Mouse (Mus musculus): ENCODE measurements around the gene Etv6. TPM values are rescaled to one million over a fixed set of nuclear protein-coding genes. Genes with fewer than 3 reads are reported as not detected.
"Not testable (repeated sequence)": the region's sequence is repeated elsewhere in the genome, so short reads cannot be mapped to it uniquely, and the experiment has no call there.

Etv6 gene
- polyA plus RNA-seq (2015; fragmentation: Nextera tagmentation; extraction: Ambion mirVana), result 5.3 and 6.9 TPM in 2 replicates

DNA sequence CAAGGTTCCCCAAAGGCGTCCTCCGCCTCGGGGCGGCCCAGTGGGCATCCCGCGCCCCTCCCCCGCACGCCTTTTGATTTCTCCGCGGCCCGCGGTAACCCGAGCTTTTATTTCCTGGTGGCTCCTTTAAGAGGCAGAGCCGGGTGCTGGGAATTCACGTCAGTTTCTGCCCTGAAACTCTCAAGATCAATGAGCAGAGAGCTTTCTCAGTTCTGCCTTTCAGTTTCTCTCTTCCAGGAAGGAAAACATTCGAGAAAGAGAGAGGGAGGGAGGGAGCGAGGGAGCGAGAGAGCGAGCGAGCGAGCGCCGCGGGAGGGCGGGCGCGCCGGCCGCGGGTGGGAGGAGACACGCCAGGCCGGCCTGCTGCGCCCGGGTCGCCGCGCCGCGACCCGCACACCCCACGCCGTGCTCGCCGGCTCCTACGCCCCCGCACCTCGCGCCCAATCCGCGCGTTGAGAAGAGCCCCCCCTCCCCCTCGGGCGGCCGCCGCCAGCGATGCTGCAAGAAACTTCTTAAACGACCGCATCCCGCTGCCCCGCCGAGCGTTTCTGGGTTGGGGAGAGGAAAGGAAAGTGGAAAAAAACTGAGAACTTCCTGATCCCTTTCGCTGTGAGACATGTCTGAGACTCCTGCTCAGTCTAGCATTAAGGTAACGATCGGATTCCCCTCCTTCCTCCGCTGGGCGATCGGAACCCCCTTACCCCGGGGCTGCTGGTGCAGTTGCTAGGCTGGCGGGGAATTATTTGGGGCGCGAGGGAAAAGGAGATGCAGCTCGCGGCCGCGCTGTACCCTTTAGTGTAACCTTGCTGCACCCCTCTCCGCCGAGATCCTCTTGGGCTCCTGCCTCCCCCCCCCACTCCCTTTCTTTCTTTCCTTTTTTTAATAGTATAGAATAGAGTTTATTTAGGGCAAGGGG is at the start of gene Etv6:
Gene Etv6 (plus strand): TSS at position 211 of the 916 bp plus-strand sequence.
- Histone ChIP-seq H3K36me3 (no peaks in the 10 kb centered on the region), H3K9ac (peak within 1 kb of the TSS; percentile 77), H3K4me3 (peak within 1 kb of the TSS; percentile 59), H3K4me2 (peak within 1 kb of the TSS; percentile 57), H3K27me3 (no peaks in the 10 kb centered on the region), H3K4me1 (replicated peaks) (peaks cover 35% of the 10 kb centered on the region), H3K9me3 (no peaks in the 10 kb centered on the region), H3K27ac (replicated peaks) (peak within 1 kb of the TSS; percentile 98)
- under 1% methylated on average over 74 of the region's 78 CpGs for WGBS
- peak; percentile 65 for ATAC-seq (ENCODE audit: low FRiP score, low read depth)

DNA sequence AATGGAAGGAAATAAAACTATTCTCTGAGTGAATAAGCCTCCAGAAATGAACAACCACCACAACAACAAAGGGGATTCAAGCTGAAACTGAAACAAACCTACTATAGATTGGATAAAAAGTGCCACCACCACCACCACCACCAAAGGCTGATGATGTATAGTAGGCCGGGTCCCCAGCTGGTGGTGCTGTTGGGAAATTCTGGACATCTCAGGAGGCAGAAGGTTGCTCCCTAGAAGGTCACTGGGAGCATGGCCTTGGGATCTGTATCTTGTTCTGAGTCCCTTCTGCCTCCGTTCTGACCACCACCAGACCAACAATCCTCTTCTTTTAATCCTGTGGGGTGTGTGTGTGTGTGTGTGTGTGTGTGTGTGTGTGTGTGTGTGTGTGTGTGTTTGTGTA is 49.3 kb upstream of the Etv6 start:
- H3K4me3 ChIP-seq, result no peak overlapping the region
- H3K4me1 ChIP-seq (replicated peaks), result peaks cover 4% of the 10 kb centered on the region; the same call in 1 of the 2 replicates
- no peak overlapping the region for H3K4me2 ChIP-seq
- no peak overlapping the region for H3K9ac ChIP-seq
- no peaks in the 10 kb centered on the region for H3K9me3 ChIP-seq
- H3K27ac ChIP-seq (replicated peaks), result no peak overlapping the region
- no peak for ATAC-seq (ENCODE audit: low FRiP score, low read depth)
- H3K27me3 ChIP-seq, result no peaks in the 10 kb centered on the region
- H3K36me3 ChIP-seq, result no peaks in the 10 kb centered on the region
- 78% methylated on average over 2 of the region's 2 CpGs for WGBS

DNA sequence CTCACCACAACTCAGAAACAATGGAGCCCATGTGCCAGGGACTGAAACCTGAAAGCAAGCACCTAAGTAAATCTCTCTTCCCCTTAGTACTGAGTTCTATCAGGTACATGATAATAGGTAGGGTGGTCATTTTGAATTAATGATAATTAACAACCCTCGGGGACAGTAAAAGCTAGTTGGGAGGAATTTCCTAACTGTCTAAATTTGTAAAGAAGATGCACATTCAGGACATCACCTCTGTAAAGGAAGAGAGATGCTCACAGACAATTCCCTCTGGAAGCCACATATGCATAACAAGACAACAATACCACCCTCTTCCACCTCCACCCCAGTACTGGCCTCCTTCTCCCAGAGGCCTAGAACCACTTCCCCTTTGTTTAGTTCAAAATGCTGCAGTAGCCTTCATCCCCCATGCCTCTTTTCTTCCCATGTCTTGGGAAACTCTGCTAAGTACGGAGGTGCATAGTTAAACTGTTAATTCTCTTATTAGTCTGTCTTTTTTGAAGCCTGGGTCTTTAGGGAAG is 48.4 kb upstream of the Etv6 start:
- Histone ChIP-seq H3K9ac (no peak overlapping the region), H3K27me3 (no peaks in the 10 kb centered on the region), H3K4me2 (no peak overlapping the region), H3K4me1 (replicated peaks) (peaks cover 4% of the 10 kb centered on the region; the same call in 1 of the 2 replicates), H3K4me3 (no peak overlapping the region), H3K36me3 (no peaks in the 10 kb centered on the region), H3K27ac (replicated peaks) (no peak overlapping the region), H3K9me3 (no peaks in the 10 kb centered on the region)
- no peak for ATAC-seq (ENCODE audit: low FRiP score, low read depth)
- WGBS, result 46% methylated on average over 2 of the region's 2 CpGs

DNA sequence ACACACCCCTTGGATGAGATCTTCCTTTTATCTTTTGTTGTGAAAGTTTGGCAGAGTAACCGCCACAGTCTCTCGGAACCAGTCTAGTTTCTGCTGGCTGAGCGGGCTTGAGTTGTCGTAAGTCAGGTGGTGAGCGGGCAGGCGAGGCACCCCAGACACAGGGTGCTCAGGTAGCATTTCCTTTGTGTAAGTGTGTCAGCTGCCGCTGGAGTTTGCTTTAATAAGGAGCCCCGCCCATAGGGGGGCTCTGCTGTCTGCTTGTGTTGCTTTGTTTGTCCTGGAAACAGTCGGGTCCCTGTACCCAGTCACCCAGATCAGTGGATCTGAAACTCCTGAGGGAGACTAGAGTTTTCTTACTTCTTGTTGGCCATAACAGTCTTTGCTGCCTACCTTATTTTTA is 47.5 kb upstream of the Etv6 start:
- WGBS, result 63% methylated on average over 9 of the region's 9 CpGs
- ATAC-seq (ENCODE audit: low FRiP score, low read depth), result no peak

DNA sequence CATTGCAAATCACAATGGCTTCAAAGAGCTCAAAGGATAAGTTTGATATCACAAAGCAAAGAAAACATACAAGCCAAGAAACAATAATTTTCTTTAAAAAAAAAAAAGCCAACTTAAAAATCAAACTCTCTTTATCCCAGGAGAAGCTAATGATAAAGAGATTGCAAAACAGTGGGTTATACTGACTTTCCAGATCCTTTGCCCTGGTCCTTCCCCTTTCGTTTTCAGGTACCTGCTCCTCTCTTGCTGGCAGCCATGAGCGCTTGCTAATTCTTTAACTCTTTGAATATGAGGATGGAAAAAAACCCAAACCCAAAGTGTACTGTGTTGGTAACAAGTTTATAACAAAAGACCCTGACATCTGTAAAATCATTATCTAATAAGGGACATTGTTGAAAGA is 38.0 kb upstream of the Etv6 start:
- 87% methylated on average over 2 of the region's 2 CpGs for WGBS

More for the DNA sequence above, 47.5 kb upstream of the Etv6 start:
- Histone ChIP-seq H3K36me3 (no peaks in the 10 kb centered on the region), H3K4me3 (no peak overlapping the region), H3K9me3 (no peaks in the 10 kb centered on the region), H3K27me3 (no peaks in the 10 kb centered on the region), H3K27ac (replicated peaks) (no peak overlapping the region), H3K9ac (no peak overlapping the region), H3K4me1 (replicated peaks) (peaks cover 4% of the 10 kb centered on the region; the same call in 1 of the 2 replicates), H3K4me2 (no peak overlapping the region)

DNA sequence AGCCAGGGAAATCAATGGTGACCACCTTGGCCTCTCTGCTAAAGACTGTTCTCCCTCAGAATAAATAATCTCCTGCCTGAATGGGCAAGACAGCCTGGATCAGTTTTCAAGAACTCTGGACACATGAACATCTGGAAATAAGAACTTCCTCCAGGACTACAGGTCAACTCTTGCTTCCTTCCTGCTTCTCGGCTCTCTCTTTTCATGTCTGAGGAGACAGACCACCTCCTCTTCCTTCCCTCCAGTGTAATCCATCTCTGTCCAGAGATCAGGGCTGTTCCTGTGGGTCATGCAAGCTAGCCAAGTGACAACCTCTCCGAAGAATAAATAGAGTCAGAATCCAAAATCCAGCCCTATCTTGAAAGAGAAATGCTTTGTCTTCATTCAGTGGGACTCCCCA is 37.6 kb upstream of the Etv6 start:
- Histone ChIP-seq H3K27me3 (no peaks in the 10 kb centered on the region), H3K4me1 (replicated peaks) (no peaks in the 10 kb centered on the region), H3K9ac (no peak overlapping the region), H3K4me2 (no peak overlapping the region), H3K4me3 (no peak overlapping the region), H3K36me3 (no peaks in the 10 kb centered on the region), H3K27ac (replicated peaks) (no peak overlapping the region), H3K9me3 (no peaks in the 10 kb centered on the region)
- ATAC-seq (ENCODE audit: low FRiP score, low read depth), result no peak
- 91% methylated on average over 2 of the region's 2 CpGs for WGBS

More for the DNA sequence above, 38.0 kb upstream of the Etv6 start:
- Histone ChIP-seq H3K36me3 (no peaks in the 10 kb centered on the region), H3K9me3 (no peaks in the 10 kb centered on the region), H3K4me2 (no peak overlapping the region), H3K27ac (replicated peaks) (no peak overlapping the region), H3K27me3 (no peaks in the 10 kb centered on the region), H3K4me1 (replicated peaks) (no peaks in the 10 kb centered on the region), H3K9ac (no peak overlapping the region), H3K4me3 (no peak overlapping the region)
- no peak for ATAC-seq (ENCODE audit: low FRiP score, low read depth)

DNA sequence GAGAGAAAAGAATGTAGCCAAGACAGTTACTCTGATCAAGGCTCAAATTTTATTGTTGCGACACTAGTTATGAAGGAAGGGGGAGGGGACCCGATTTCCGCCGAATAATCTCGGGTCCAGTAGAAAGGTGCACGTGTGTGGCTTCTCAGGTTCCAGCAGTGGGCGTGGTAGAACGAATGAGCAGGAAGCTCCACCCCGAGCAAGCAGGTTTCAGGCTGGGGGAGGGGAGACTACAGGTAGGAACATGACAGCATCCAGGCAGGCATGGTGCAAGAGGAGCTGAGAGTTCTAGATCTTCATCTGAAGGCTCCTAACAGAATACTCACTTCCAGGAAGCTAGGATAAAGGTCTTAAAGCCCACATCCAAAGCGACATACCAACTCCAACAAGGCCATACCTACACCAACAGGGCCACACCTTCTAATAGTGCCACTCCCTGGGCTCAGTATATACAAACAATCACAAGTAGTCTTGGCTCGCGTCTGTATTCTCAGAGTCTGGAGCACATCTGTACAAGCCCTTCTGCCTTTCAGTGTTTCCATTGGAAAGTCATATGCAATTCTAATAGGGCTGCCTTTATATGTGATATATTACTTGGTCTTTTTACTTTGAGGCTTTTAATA is 20.9 kb upstream of the Etv6 start:
- H3K27ac ChIP-seq (replicated peaks); H3K9me3 ChIP-seq: not testable (repeated sequence)
- WGBS, result 63% methylated on average over 6 of the region's 12 CpGs

DNA sequence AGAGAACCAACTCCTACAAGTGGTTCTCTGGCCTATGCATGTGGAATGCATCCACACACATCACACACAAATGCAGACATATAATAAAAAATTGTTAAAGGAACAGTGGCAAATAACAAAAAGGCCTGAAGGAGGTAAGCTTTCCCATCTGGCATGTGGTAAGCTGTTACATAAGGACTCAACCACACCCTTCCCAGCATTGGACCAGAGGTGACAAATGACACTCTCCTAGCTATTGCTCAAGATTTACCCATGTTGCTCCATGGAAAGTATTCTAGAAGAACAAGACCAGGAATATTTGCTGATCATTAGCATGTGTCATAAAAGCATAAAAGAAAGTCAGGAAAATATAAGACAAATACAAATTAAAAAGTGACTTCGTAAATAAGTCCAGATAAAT is 16.7 kb upstream of the Etv6 start:
- Histone ChIP-seq H3K9me3 (no peaks in the 10 kb centered on the region), H3K4me3 (no peak overlapping the region), H3K27ac (replicated peaks) (no peak overlapping the region), H3K9ac (no peak overlapping the region), H3K4me2 (no peak overlapping the region), H3K4me1 (replicated peaks) (no peaks in the 10 kb centered on the region), H3K36me3 (no peaks in the 10 kb centered on the region), H3K27me3 (no peaks in the 10 kb centered on the region)
- ATAC-seq (ENCODE audit: low FRiP score, low read depth), result no peak
- WGBS, result 87% methylated on average over 1 of the region's 1 CpGs

More for the DNA sequence above, 20.9 kb upstream of the Etv6 start:
- not testable (repeated sequence) for H3K36me3 ChIP-seq; H3K4me3 ChIP-seq; H3K4me2 ChIP-seq; H3K27me3 ChIP-seq; ATAC-seq (ENCODE audit: low FRiP score, low read depth); H3K9ac ChIP-seq; H3K4me1 ChIP-seq (replicated peaks)

DNA sequence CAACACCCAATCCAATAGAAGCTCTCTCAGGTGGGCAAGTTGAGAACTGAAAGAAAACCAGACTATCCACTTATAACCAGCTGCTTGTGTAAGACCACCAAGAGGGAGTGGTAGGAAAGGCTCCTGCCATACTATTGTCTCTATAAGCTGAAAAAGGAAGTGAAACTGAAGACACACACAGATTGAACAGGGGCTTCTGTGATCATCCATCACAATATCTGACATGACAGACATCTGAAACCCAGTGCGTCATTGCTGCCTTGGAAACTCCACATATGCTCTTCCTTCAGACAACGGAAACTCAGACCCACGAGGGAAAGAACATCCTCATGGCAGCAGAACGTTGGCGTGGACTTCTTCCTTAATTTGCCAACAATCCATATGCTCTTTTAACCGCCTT is 14.7 kb upstream of the Etv6 start:
- Histone ChIP-seq H3K4me3 (no peak overlapping the region), H3K4me1 (replicated peaks) (no peaks in the 10 kb centered on the region), H3K36me3 (no peaks in the 10 kb centered on the region), H3K4me2 (no peak overlapping the region), H3K27me3 (no peaks in the 10 kb centered on the region), H3K9me3 (no peaks in the 10 kb centered on the region), H3K27ac (replicated peaks) (no peak overlapping the region), H3K9ac (no peak overlapping the region)
- 82% methylated on average over 6 of the region's 6 CpGs for WGBS
- ATAC-seq (ENCODE audit: low FRiP score, low read depth), result no peak

DNA sequence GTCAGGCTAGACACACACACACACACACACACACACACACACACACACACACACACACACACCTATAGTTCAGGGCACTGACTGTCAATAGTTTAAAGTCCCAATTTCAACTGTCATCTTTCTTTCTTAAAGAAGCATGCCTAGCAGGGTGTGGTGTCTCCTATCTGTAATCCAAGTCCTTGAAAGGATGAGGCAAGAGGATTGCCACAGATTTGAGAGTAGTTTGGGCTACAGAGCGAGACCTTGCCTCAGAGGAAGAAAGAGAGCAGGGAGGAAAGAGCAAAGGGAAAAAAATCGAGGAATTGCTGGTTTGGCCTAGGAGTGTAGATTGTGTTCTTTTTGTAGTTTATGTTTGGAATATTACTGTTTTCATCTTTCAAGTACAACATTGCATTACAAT is 9.2 kb upstream of the Etv6 start:
- Histone ChIP-seq H3K4me3 (no peak overlapping the region), H3K9ac (no peak overlapping the region), H3K4me2 (no peak overlapping the region), H3K36me3 (no peaks in the 10 kb centered on the region), H3K4me1 (replicated peaks) (no peaks in the 10 kb centered on the region), H3K27ac (replicated peaks) (no peak overlapping the region), H3K9me3 (no peaks in the 10 kb centered on the region), H3K27me3 (no peaks in the 10 kb centered on the region)
- 86% methylated on average over 2 of the region's 2 CpGs for WGBS
- no peak for ATAC-seq (ENCODE audit: low FRiP score, low read depth)

DNA sequence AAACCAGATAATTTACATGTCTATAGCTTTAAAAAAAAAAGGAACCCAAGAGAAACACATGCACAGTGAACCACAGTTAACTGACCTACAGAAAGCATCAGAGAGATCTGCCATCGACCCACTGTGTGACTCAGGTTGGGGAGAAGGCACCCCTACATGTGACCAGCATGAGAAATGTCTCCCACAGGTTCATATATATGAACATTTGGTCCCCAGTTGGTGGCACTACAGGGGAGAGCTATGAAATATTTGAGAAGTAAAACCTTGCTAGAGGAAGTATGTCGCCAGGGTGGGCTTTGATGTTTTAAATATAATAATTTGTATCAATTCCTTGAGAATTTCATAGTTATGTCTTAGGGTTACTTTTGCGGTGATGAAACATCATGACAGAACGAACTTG is 8.5 kb upstream of the Etv6 start:
- Histone ChIP-seq H3K27me3 (no peaks in the 10 kb centered on the region), H3K9ac (no peak overlapping the region), H3K4me2 (no peak overlapping the region), H3K4me3 (no peak overlapping the region), H3K4me1 (replicated peaks) (no peaks in the 10 kb centered on the region), H3K27ac (replicated peaks) (no peak overlapping the region), H3K9me3 (no peaks in the 10 kb centered on the region), H3K36me3 (no peaks in the 10 kb centered on the region)
- ATAC-seq (ENCODE audit: low FRiP score, low read depth), result no peak
- WGBS, result 91% methylated on average over 4 of the region's 4 CpGs

DNA sequence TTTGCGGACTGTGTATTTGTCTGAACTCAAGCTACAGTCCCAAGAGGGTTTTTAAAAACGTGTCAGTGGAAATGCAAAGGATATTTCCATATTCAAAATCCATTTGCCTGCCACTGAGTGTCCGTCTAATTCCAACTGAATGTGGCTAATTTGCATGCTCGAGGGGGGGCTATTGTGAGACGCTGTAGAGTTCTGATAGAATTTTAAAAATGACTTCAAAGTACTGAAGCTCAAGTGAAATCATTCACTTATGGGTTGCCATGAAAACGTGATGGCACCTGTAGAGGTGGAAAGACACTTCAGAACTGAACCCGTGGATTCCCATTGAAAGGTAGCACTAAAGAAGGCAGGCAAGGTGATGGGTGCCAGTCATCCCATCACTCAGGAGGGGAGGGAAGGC is 3.0 kb upstream of the Etv6 start:
- Histone ChIP-seq H3K9ac (no peak overlapping the region), H3K36me3 (no peaks in the 10 kb centered on the region), H3K27ac (replicated peaks) (no peak overlapping the region), H3K4me1 (replicated peaks) (peaks cover 18% of the 10 kb centered on the region), H3K9me3 (no peaks in the 10 kb centered on the region), H3K4me2 (no peak overlapping the region), H3K4me3 (no peak overlapping the region), H3K27me3 (no peaks in the 10 kb centered on the region)
- 18% methylated on average over 7 of the region's 7 CpGs for WGBS
- no peak for ATAC-seq (ENCODE audit: low FRiP score, low read depth)
